Mouse (Mus musculus): ENCODE results near the gene 9130204L05Rik.

The 9130204L05Rik gene

GRCm38 (mm10) chr3:91090703-91091102 lies at the start of gene 9130204L05Rik:
9130204L05Rik (minus strand) TSS chr3:91090803.
- no peak for DNase-seq (ENCODE audit: low spot score)

GRCm38 (mm10) chr3:91108696-91109095 lies 18.1 kb upstream of the 9130204L05Rik start:
- DNase-seq (ENCODE audit: low spot score) = no peak

- DNase-seq (ENCODE audit: low spot score) = no peak
Observed at GRCm38 (mm10) chr3:91059211-91059610, 31.4 kb downstream of the 9130204L05Rik start.

- DNase-seq (ENCODE audit: low spot score) = no peak
Observed at GRCm38 (mm10) chr3:91052654-91053053, 37.9 kb downstream of the 9130204L05Rik start.

Measured in lung, postnatal 25 days (tissue).